Mouse (Mus musculus): ENCODE results near the gene Usp42. TPM values are rescaled to one million over a fixed set of nuclear protein-coding genes. Genes with fewer than 3 reads are reported as not detected.

Usp42 gene
- polyA plus RNA-seq (2015; fragmentation: Nextera tagmentation; extraction: Ambion mirVana) = 14.8 and 15.4 TPM in 2 replicates

- Histone ChIP-seq H3K4me3 (replicated peaks) (peak within 1 kb of the TSS; percentile 97), H3K27me3 (replicated peaks) (no peaks in the 10 kb centered on the region), H3K4me2 (replicated peaks) (peak within 1 kb of the TSS; percentile 81), H3K9me3 (no peaks in the 10 kb centered on the region), H3K27ac (peak within 1 kb of the TSS; percentile 91), H3K36me3 (no peaks in the 10 kb centered on the region), H3K4me1 (replicated peaks) (0 out of 2 replicates have a peak, but pooled peaks cover 9% of the 10 kb centered on the region), H3K9ac (peak within 1 kb of the TSS; percentile 85)
- ATAC-seq = peak; percentile 99
- under 1% methylated on average over 82 of the region's 82 CpGs for WGBS
These were observed at the start of gene Usp42 for GRCm38 (mm10) chr5:143732180-143732891. TSS of gene Usp42 (minus strand) at chr5:143732280.

DNA sequence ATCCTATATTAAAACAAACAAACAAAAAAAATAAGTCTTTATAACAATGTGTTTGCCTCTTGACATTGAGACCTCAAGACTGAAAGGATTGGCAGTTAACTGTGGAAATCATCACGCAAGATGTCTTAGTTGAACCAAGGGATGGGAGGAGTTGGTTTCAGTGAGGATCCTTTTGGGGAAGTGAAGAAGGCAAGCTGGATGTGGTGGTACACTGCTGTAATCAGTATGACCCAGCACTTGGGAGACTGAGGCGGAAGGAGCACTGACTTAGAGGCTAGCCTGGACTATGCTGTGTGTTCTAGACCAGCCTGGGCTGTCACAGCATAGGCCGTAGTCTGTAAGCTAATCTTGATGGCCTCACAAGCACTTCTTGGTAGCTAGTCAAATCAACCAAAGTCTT is 28.4 kb upstream of the Usp42 start:
- H3K27ac ChIP-seq = no peak overlapping the region
- H3K9ac ChIP-seq = no peak overlapping the region
- no peaks in the 10 kb centered on the region for H3K4me1 ChIP-seq (replicated peaks)
- no peaks in the 10 kb centered on the region for H3K9me3 ChIP-seq
- H3K36me3 ChIP-seq = no peaks in the 10 kb centered on the region
- H3K4me3 ChIP-seq (replicated peaks) = no peak overlapping the region
- no peak overlapping the region for H3K4me2 ChIP-seq (replicated peaks)
- WGBS = 95% methylated on average over 3 of the region's 3 CpGs
- no peaks in the 10 kb centered on the region for H3K27me3 ChIP-seq (replicated peaks)
- ATAC-seq = no peak

GRCm38 (mm10) chr5:143759554-143759953 is 27.5 kb upstream of the Usp42 start:
- WGBS = 86% methylated on average over 8 of the region's 8 CpGs
- no peak overlapping the region for H3K27ac ChIP-seq
- H3K27me3 ChIP-seq (replicated peaks) = no peaks in the 10 kb centered on the region
- H3K36me3 ChIP-seq = no peaks in the 10 kb centered on the region
- H3K9ac ChIP-seq = no peak overlapping the region
- no peaks in the 10 kb centered on the region for H3K4me1 ChIP-seq (replicated peaks)
- H3K4me2 ChIP-seq (replicated peaks) = no peak overlapping the region
- ATAC-seq = no peak
- no peak overlapping the region for H3K4me3 ChIP-seq (replicated peaks)
- no peaks in the 10 kb centered on the region for H3K9me3 ChIP-seq

DNA sequence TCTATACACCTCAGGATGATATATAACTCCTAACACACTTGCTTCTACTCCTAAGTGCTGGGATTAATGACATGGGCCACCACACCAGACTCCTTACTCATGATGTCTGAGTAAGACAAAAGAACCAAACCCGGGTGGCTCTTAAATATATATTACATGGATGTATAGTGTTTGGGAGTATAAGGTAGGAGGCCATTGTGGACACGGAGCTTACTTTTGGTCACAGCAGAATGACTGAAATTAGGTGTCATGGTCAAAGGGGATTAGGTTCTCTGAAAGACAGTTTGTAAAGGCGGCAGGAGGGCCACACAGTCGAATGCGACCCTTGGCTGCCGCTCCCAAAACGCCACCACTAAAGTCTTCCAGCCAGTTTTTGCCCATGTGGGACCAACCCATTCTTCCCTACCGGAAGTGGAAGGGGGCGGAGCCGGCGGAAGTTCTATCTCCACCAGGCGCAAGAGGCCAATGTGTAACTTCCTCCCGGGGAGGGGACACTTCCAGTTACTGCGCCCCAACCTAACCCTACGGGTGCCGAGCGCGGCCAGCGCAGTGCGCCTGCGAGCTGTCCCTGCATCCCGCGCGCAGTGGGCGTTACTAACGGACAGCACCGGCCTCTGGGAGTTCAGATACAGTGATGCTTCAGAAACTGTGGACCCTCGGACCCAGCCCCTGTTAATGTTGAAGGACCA is 25.8 kb upstream of the Usp42 start:
- WGBS = 21% methylated on average over 28 of the region's 28 CpGs

GRCm38 (mm10) chr5:143755529-143756141 is 23.6 kb upstream of the Usp42 start:
- Histone ChIP-seq H3K27me3 (replicated peaks) (no peaks in the 10 kb centered on the region), H3K4me1 (replicated peaks) (no peaks in the 10 kb centered on the region), H3K4me3 (replicated peaks) (no peak overlapping the region), H3K27ac (no peak overlapping the region), H3K4me2 (replicated peaks) (no peak overlapping the region), H3K9me3 (no peaks in the 10 kb centered on the region), H3K36me3 (no peaks in the 10 kb centered on the region), H3K9ac (no peak overlapping the region)
- no peak for ATAC-seq
- 93% methylated on average over 9 of the region's 9 CpGs for WGBS

More for the DNA sequence above, 25.8 kb upstream of the Usp42 start:
- no peaks in the 10 kb centered on the region for H3K36me3 ChIP-seq
- H3K9me3 ChIP-seq = no peaks in the 10 kb centered on the region
- no peaks in the 10 kb centered on the region for H3K4me1 ChIP-seq (replicated peaks)
- peak overlapping the region; percentile 14; the same call in 1 of the 2 replicates for H3K9ac ChIP-seq
- no peak overlapping the region for H3K27ac ChIP-seq
- H3K4me3 ChIP-seq (replicated peaks) = peak overlapping the region; percentile 43
- peak overlapping the region; percentile 57 for H3K4me2 ChIP-seq (replicated peaks)
- ATAC-seq = peak; percentile 98
- no peaks in the 10 kb centered on the region for H3K27me3 ChIP-seq (replicated peaks)

DNA sequence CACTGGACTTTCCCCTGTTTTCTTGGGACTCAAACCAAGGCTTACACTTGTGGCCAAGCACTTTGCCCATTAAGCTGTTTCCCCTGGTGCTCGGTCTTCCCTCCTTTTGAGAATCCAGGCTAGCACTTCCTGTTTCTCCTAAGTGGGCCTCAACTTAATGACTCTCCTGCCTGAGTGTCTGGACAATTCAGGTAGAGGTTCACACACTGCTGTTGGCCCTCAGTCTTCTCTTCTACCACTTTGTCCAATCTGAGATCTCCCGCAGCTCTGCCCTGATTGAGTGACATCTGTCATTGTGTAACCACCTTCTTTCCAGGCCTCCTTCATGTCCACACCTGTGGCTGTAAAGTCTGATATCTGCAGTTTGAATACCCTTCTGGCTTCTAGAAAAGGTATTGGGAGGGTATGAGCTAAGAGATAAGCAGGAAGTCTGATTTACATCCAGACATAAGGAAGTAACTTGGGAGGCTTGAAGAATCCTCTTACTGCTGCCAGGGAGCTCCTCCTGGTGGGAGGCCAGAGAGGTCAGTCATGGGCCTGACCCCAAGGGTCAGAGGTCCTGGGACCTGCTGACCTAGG is 17.6 kb upstream of the Usp42 start:
- Histone ChIP-seq H3K9ac (no peak overlapping the region), H3K9me3 (no peaks in the 10 kb centered on the region), H3K27me3 (replicated peaks) (no peaks in the 10 kb centered on the region), H3K4me1 (replicated peaks) (no peaks in the 10 kb centered on the region), H3K4me2 (replicated peaks) (no peak overlapping the region), H3K36me3 (no peaks in the 10 kb centered on the region), H3K4me3 (replicated peaks) (no peak overlapping the region), H3K27ac (no peak overlapping the region)
- ATAC-seq = peak; percentile 62
- 51% methylated on average over 2 of the region's 2 CpGs for WGBS

DNA sequence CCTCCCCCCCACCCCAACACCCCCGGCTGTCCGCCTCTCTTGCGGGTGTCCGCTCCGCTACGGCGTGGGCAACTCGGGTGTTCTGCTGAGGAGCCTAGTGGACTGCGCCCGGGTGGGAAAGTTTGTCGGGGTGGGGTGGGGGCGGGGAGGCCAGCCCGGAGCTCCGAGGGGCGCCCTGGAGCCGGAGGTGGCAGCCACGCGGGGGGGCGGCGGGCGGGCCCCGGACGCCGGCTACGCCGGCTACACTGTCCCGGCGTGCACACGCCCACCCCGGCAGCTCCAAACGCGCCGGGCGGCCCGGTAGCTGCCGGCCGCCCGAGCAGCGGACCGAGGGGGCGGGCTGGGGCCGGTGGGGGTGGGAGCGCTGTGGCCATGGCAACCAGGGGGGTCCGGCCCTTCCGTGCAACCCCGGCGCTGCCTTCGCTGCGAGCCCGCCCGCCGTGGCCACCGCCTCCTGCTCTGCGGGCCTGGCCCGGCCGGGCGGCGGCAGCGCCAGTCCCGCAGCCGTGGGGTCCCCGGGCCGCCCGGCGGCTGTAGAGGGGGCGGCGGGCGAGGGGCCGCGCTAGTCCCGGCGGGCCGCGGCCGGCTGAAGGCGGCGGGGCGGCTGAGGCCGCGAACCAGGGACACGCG is 482 bp downstream of the Usp42 start:
- Histone ChIP-seq H3K4me2 (replicated peaks) (peak overlapping the region; percentile 81), H3K27ac (peak overlapping the region; percentile 91), H3K9ac (peak overlapping the region; percentile 85), H3K4me3 (replicated peaks) (peak overlapping the region; percentile 97), H3K4me1 (replicated peaks) (0 out of 2 replicates have a peak, but pooled peaks cover 9% of the 10 kb centered on the region), H3K9me3 (no peaks in the 10 kb centered on the region), H3K36me3 (0 out of 2 replicates have a peak, but pooled peaks cover 3% of the 10 kb centered on the region), H3K27me3 (replicated peaks) (no peaks in the 10 kb centered on the region)
- WGBS = under 1% methylated on average over 61 of the region's 82 CpGs
- ATAC-seq = peak; percentile 48

DNA sequence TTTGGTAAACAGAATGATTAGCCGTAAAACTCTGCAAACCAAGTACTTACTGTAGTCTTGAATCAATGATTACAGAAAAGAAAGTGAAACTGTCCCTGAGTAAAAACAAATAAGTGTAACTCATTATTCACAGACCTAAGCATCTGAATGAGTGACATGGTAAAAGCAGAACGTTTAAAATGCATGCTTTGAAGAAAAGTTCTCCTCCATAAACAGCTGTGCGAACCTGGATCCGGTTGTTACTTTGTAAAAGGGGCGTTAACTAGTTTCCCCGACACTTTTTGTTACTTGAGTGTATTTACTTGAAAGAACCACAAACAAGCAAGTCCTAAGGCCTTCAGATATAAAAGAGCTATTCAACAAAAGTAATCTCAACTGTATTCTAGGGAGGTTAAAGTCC is 1.2 kb downstream of the Usp42 start:
- Histone ChIP-seq H3K9ac (peak overlapping the region; percentile 85), H3K4me3 (replicated peaks) (peak overlapping the region; percentile 97), H3K4me1 (replicated peaks) (0 out of 2 replicates have a peak, but pooled peaks cover 9% of the 10 kb centered on the region), H3K27ac (no peak overlapping the region; the same call in 1 of the 2 replicates), H3K9me3 (no peaks in the 10 kb centered on the region), H3K4me2 (replicated peaks) (peak overlapping the region; percentile 81), H3K27me3 (replicated peaks) (no peaks in the 10 kb centered on the region), H3K36me3 (peaks cover 6% of the 10 kb centered on the region; the same call in 1 of the 2 replicates)
- ATAC-seq = no peak
- 10% methylated on average over 6 of the region's 6 CpGs for WGBS

GRCm38 (mm10) chr5:143721962-143722361 is 10.1 kb downstream of the Usp42 start:
- Histone ChIP-seq H3K36me3 (peaks cover 36% of the 10 kb centered on the region), H3K4me1 (replicated peaks) (no peaks in the 10 kb centered on the region), H3K9me3 (no peaks in the 10 kb centered on the region), H3K9ac (no peak overlapping the region), H3K4me2 (replicated peaks) (no peak overlapping the region), H3K27ac (no peak overlapping the region), H3K4me3 (replicated peaks) (no peak overlapping the region), H3K27me3 (replicated peaks) (no peaks in the 10 kb centered on the region)
- ATAC-seq = no peak
- 92% methylated on average over 7 of the region's 7 CpGs for WGBS

DNA sequence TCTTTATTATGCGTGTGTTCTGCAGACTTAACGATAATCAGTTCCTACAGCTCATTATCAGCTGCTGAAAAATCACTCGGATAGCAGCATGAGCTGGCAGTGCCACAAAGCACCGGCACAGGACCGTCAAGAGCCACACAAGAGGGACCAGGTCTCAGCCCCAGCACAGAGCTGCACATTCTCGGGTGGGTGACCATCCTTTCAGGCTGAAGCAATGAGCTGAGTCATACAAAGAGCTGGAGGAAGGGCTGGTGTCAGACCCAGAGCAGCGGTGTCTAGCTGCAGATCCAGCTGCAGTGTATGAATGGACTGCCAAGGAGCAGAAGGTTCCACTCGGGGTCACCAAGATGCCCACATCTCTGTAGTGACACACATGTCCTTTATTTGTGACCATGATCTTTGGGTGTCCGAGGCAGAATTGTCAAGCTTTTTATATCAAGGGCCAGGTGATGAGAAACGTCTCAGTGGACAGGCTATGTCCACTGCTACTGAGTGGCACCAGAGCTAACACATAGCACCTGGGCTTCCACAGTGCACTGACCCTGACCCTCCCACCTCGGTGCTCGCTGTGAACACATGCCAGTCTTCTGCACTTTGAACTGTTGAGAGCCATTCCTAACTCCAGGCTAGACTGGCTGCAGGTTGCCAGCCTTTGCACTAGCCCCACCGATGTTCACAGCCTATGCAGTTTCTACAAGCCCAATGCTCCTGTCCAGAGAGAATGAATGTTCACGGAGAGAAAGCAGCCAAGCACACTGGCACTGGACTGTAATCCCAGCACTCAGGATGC is 19.9 kb downstream of the Usp42 start:
- H3K4me2 ChIP-seq (replicated peaks) = no peak overlapping the region
- H3K9ac ChIP-seq = no peak overlapping the region
- peaks cover 67% of the 10 kb centered on the region for H3K36me3 ChIP-seq
- H3K4me1 ChIP-seq (replicated peaks) = no peaks in the 10 kb centered on the region
- no peak overlapping the region for H3K4me3 ChIP-seq (replicated peaks)
- H3K27me3 ChIP-seq (replicated peaks) = no peaks in the 10 kb centered on the region
- H3K27ac ChIP-seq = no peak overlapping the region
- WGBS = 86% methylated on average over 14 of the region's 14 CpGs
- no peak for ATAC-seq
- no peaks in the 10 kb centered on the region for H3K9me3 ChIP-seq

GRCm38 (mm10) chr5:143711326-143711725 is 20.8 kb downstream of the Usp42 start:
- peaks cover 60% of the 10 kb centered on the region for H3K36me3 ChIP-seq
- 12% methylated on average over 7 of the region's 7 CpGs for WGBS
- no peak overlapping the region for H3K4me2 ChIP-seq (replicated peaks)

More at GRCm38 (mm10) chr5:143711326-143711725, 20.8 kb downstream of the Usp42 start:
- Histone ChIP-seq H3K9me3 (no peaks in the 10 kb centered on the region), H3K9ac (no peak overlapping the region), H3K27me3 (replicated peaks) (no peaks in the 10 kb centered on the region), H3K27ac (no peak overlapping the region), H3K4me3 (replicated peaks) (no peak overlapping the region), H3K4me1 (replicated peaks) (no peaks in the 10 kb centered on the region)
- ATAC-seq = peak; percentile 81
